Mouse (Mus musculus) embryonic stem cell, embryonic (primary cell): ENCODE data around the gene Krtcap2.

Source experiments
- CTCF ChIA-PET, 4 experiments: fragments of 300-600 bp in 2 of 4; fragments of 350-600 bp in 2 of 4; sonication (Branson Sonifier 250); formaldehyde crosslinking; loops; one replicate each; lab custom pipeline; 2022; ENCODE audit warnings: inconsistent platforms in 2 of 4; lab: Charles Lee
- POLR2A ChIA-PET, 4 experiments: fragments of 300-600 bp in 2 of 4; fragments of 350-600 bp in 2 of 4; sonication (Branson Sonifier 250); formaldehyde crosslinking; loops; one replicate each; lab custom pipeline; 2022; ENCODE audit warnings: antibody characterized with exemption in 4 of 4, inconsistent platforms in 1 of 4; lab: Charles Lee

Krtcap2 gene

GRCm38 (mm10) chr3:89230561-89230960, 15.2 kb upstream of the Krtcap2 start:
- CTCF ChIA-PET = interaction anchor here (0.6 to 6.7 kb wide), 8 partner anchors 12 to 16 kb away, joined by 3 to 81 read pairs (median 4); partner anchors contain the start of genes Krtcap2 (in 3 of the 4) and Trim46 (in 3 of the 4)
- POLR2A ChIA-PET = interaction anchor here in 3 of 4 experiments (0.6 to 1.7 kb wide), 11 partner anchors 13 to 235 kb away, joined by 3 to 7 read pairs (median 3); partner anchors contain the start of genes Fam189b (in 1 of the 3) and Thbs3 (in 1 of the 3)

GRCm38 (mm10) chr3:89231345-89231744, 14.4 kb upstream of the Krtcap2 start:
- CTCF ChIA-PET = interaction anchor here (0.5 to 6.7 kb wide), 7 partner anchors 11 to 218 kb away, joined by 3 to 81 read pairs (median 6); partner anchors contain the start of genes Krtcap2 (in 3 of the 4) and Trim46 (in 3 of the 4)
- POLR2A ChIA-PET = interaction anchor here in 3 of 4 experiments (0.7 to 1.7 kb wide), 8 partner anchors 12 to 236 kb away, joined by 3 to 7 read pairs (median 4); partner anchors contain the start of gene Thbs3 (in 1 of the 3)

- POLR2A ChIA-PET = interaction anchor here in 2 of 4 experiments (0.6 to 1.7 kb wide), 3 partner anchors 12 to 48 kb away, joined by 3 to 4 read pairs (median 3); no protein-coding TSS in a partner anchor
- CTCF ChIA-PET = interaction anchor here in 3 of 4 experiments (0.5 to 6.7 kb wide), 5 partner anchors 11 to 217 kb away, joined by 4 to 81 read pairs (median 7); partner anchors contain the start of genes Krtcap2 (in 2 of the 3) and Trim46 (in 2 of the 3)
These were observed 13.9 kb upstream of the Krtcap2 start for GRCm38 (mm10) chr3:89231772-89232275.

- CTCF ChIA-PET = interaction anchor here (0.6 to 6.7 kb wide), 7 partner anchors 10 to 138 kb away, joined by 3 to 81 read pairs (median 5); partner anchors contain the start of genes Krtcap2 (in 1 of the 4) and Trim46 (in 1 of the 4)
These were observed 13.2 kb upstream of the Krtcap2 start for GRCm38 (mm10) chr3:89232614-89233013.

GRCm38 (mm10) chr3:89233562-89234110, 12.1 kb upstream of the Krtcap2 start:
- ChIA-PET CTCF (interaction anchor here in 3 of 4 experiments (0.8 to 6.7 kb wide), 6 partner anchors 9 to 291 kb away, joined by 3 to 81 read pairs (median 6); partner anchors contain the start of genes Krtcap2 (in 1 of the 3) and Trim46 (in 1 of the 3)), POLR2A (interaction anchor here in 2 of 4 experiments (0.6 to 1.7 kb wide), 10 partner anchors 9 to 241 kb away, joined by 3 to 4 read pairs (median 3); partner anchors contain the start of genes Fam189b (in 1 of the 2), Krtcap2 (in 1 of the 2), Scamp3 (in 1 of the 2) and Trim46 (in 1 of the 2))

More at GRCm38 (mm10) chr3:89232614-89233013, 13.2 kb upstream of the Krtcap2 start:
- POLR2A ChIA-PET = interaction anchor here in 2 of 4 experiments (0.8 to 1.7 kb wide), 4 partner anchors 21 to 129 kb away, joined by 3 read pairs; partner anchors contain the start of gene Fam189b (in 1 of the 2)

GRCm38 (mm10) chr3:89236516-89236915, 9.2 kb upstream of the Krtcap2 start:
- POLR2A ChIA-PET = interaction anchor here in 2 of 4 experiments (1.0 to 1.9 kb wide), 3 partner anchors 10 to 14 kb away, joined by 3 to 10 read pairs (median 4); partner anchors contain the start of genes Krtcap2 (in 1 of the 2), Mtx1 (in 1 of the 2) and Trim46 (in 1 of the 2)

GRCm38 (mm10) chr3:89237682-89238081, 8.1 kb upstream of the Krtcap2 start:
- CTCF ChIA-PET = interaction anchor here in 1 of 4 experiments (0.5 kb wide), 1 partner anchor 211 kb away, joined by 4 read pairs; no protein-coding TSS in a partner anchor
- POLR2A ChIA-PET = interaction anchor here in 2 of 4 experiments (0.7 to 1.4 kb wide), 3 partner anchors 11 to 596 kb away, joined by 3 to 4 read pairs (median 3); no protein-coding TSS in a partner anchor

More at GRCm38 (mm10) chr3:89236516-89236915, 9.2 kb upstream of the Krtcap2 start:
- CTCF ChIA-PET = interaction anchor here in 1 of 4 experiments (0.8 kb wide), 1 partner anchor 10 kb away, joined by 5 read pairs; no protein-coding TSS in a partner anchor

GRCm38 (mm10) chr3:89238494-89238893, 7.3 kb upstream of the Krtcap2 start:
- ChIA-PET CTCF (no interaction called here), POLR2A (interaction anchor here in 2 of 4 experiments (0.8 to 1.4 kb wide), 5 partner anchors 10 to 52 kb away, joined by 3 to 4 read pairs (median 3); partner anchors contain the start of gene Thbs3 (in 1 of the 2))

- POLR2A ChIA-PET = interaction anchor here in 3 of 4 experiments (0.5 to 5.1 kb wide), 20 partner anchors 8 to 1270 kb away, joined by 3 to 22 read pairs (median 3); partner anchors contain the start of genes Mtx1 (in 2 of the 3), Clk2 (in 1 of the 3), Efna4 (in 1 of the 3) and Fam189b (in 1 of the 3)
- CTCF ChIA-PET = interaction anchor here (0.5 to 5.0 kb wide), 80 partner anchors 9 to 881 kb away, joined by 3 to 81 read pairs (median 4); partner anchors contain the start of genes Dpm3 (in 2 of the 4), Efna1 (in 2 of the 4), Mtx1 (in 2 of the 4) and Thbs3 (in 2 of the 4)
These were observed 3.4 kb upstream of the Krtcap2 start for GRCm38 (mm10) chr3:89242331-89242895.

- ChIA-PET CTCF (interaction anchor here (0.5 to 5.0 kb wide), 94 partner anchors 8 to 834 kb away, joined by 3 to 81 read pairs (median 4); partner anchors contain the start of genes Dpm3 (in 2 of the 4), Efna1 (in 2 of the 4), Mtx1 (in 2 of the 4) and Slc50a1 (in 2 of the 4)), POLR2A (interaction anchor here in 3 of 4 experiments (0.5 to 5.1 kb wide), 28 partner anchors 9 to 1061 kb away, joined by 3 to 22 read pairs (median 3); partner anchors contain the start of genes Efna1 (in 2 of the 3), Mtx1 (in 2 of the 3), Cks1b (in 1 of the 3) and Clk2 (in 1 of the 3))
These were observed 2.2 kb upstream of the Krtcap2 start for GRCm38 (mm10) chr3:89243609-89244008.

GRCm38 (mm10) chr3:89244158-89244981, 1.4 kb upstream of the Krtcap2 start:
- CTCF ChIA-PET = interaction anchor here (0.5 to 5.0 kb wide), 65 partner anchors 7 to 330 kb away, joined by 3 to 81 read pairs (median 4); partner anchors contain the start of genes Efna1 (in 2 of the 4), Mtx1 (in 2 of the 4), Slc50a1 (in 2 of the 4) and Cks1b (in 1 of the 4)

GRCm38 (mm10) chr3:89244982-89245687, 631 bp upstream of the Krtcap2 start:
- POLR2A ChIA-PET = interaction anchor here in 3 of 4 experiments (0.6 to 5.1 kb wide), 23 partner anchors 10 to 873 kb away, joined by 3 to 22 read pairs (median 4); partner anchors contain the start of genes Efna1 (in 2 of the 3), Mtx1 (in 2 of the 3), Fam189b (in 1 of the 3) and Fdps (in 1 of the 3)

More at GRCm38 (mm10) chr3:89244158-89244981, 1.4 kb upstream of the Krtcap2 start:
- POLR2A ChIA-PET = interaction anchor here in 3 of 4 experiments (0.6 to 5.1 kb wide), 26 partner anchors 11 to 212 kb away, joined by 3 to 22 read pairs (median 4); partner anchors contain the start of genes Efna1 (in 2 of the 3), Mtx1 (in 2 of the 3), Cks1b (in 1 of the 3) and Clk2 (in 1 of the 3)

GRCm38 (mm10) chr3:89246261-89247100, 715 bp downstream of the Krtcap2 start, which contains the start of gene Trim46:
Trim46 (minus strand) TSS chr3:89246309.
- ChIA-PET CTCF (interaction anchor here (0.5 to 5.0 kb wide), 38 partner anchors 10 to 503 kb away, joined by 3 to 81 read pairs (median 4); partner anchors contain the start of genes Efna1 (in 3 of the 4), Mtx1 (in 2 of the 4), Cks1b (in 1 of the 4) and Dpm3 (in 1 of the 4)), POLR2A (interaction anchor here in 3 of 4 experiments (0.6 to 5.1 kb wide), 24 partner anchors 8 to 349 kb away, joined by 3 to 22 read pairs (median 4); partner anchors contain the start of genes Mtx1 (in 2 of the 3), Efna1 (in 1 of the 3), Fdps (in 1 of the 3) and Gba (in 1 of the 3))

More at GRCm38 (mm10) chr3:89244982-89245687, 631 bp upstream of the Krtcap2 start:
- CTCF ChIA-PET = interaction anchor here (0.5 to 5.0 kb wide), 53 partner anchors 9 to 181 kb away, joined by 3 to 81 read pairs (median 4); partner anchors contain the start of genes Efna1 (in 3 of the 4), Mtx1 (in 3 of the 4), Scamp3 (in 2 of the 4) and Cks1b (in 1 of the 4)
